Mouse (Mus musculus) large intestine, adult 2 months (tissue): ENCODE measurements around the gene Slc26a10. TPM values are rescaled to one million over a fixed set of nuclear protein-coding genes. Genes with fewer than 3 reads are reported as not detected.
"Not testable (repeated sequence)": the region's sequence is repeated elsewhere in the genome, so short reads cannot be mapped to it uniquely, and the experiment has no call there.

Experiments
- DNase-seq: peaks from one replicate; pipeline ENCODE4 v3.0.0-alpha.2; 2012; ENCODE audit warnings: low read depth, low spot score
- WGBS: fragments of 180-500 bp; shearing (Covaris S2); methylation state at CpG from one replicate; pipeline ENCODE4 v1.1.7; 2018; 5-methylcytosine and 5-hydroxymethylcytosine counted together
- polyA plus RNA-seq: library from polyadenylated mRNA; depleted of rRNA; stranded (reverse); fragments of >200 nt; gene quantifications from 2 replicates; pipeline ENCODE4 v1.2.3, GENCODE M21; 2012

The Slc26a10 gene
- polyA plus RNA-seq, 1 experiment: 0.90 TPM

- no peak for DNase-seq
- 43% methylated on average over 7 of the region's 7 CpGs for WGBS
These were observed 35.9 kb downstream of the Slc26a10 start for GRCm38 (mm10) chr10:127144536-127144935.

- 89% methylated on average over 8 of the region's 8 CpGs for WGBS
These were observed 37.2 kb downstream of the Slc26a10 start for GRCm38 (mm10) chr10:127143228-127143627.

GRCm38 (mm10) chr10:127141500-127141899 is 38.9 kb downstream of the Slc26a10 start:
- 63% methylated on average over 8 of the region's 8 CpGs for WGBS
- DNase-seq: no peak

More at GRCm38 (mm10) chr10:127143228-127143627, 37.2 kb downstream of the Slc26a10 start:
- DNase-seq: no peak

GRCm38 (mm10) chr10:127140971-127141370 is 39.5 kb downstream of the Slc26a10 start:
- DNase-seq: no peak
- WGBS: 71% methylated on average over 11 of the region's 11 CpGs

- DNase-seq: no peak
- 32% methylated on average over 18 of the region's 18 CpGs for WGBS
These were observed 41.9 kb downstream of the Slc26a10 start for GRCm38 (mm10) chr10:127138328-127139141.

- WGBS: 32% methylated on average over 3 of the region's 3 CpGs
- no peak for DNase-seq
These were observed 42.5 kb downstream of the Slc26a10 start for GRCm38 (mm10) chr10:127137896-127138295.

GRCm38 (mm10) chr10:127136510-127136909 is 43.9 kb downstream of the Slc26a10 start:
- 39% methylated on average over 4 of the region's 4 CpGs for WGBS
- no peak for DNase-seq

- no peak for DNase-seq
- 38% methylated on average over 8 of the region's 8 CpGs for WGBS
These were observed 45.2 kb downstream of the Slc26a10 start for GRCm38 (mm10) chr10:127135118-127135836.

- WGBS: 71% methylated on average over 3 of the region's 3 CpGs
- DNase-seq: not testable (repeated sequence)
These were observed 45.9 kb downstream of the Slc26a10 start for GRCm38 (mm10) chr10:127134394-127135035.

- no peak for DNase-seq
- 25% methylated on average over 5 of the region's 5 CpGs for WGBS
These were observed 48.0 kb downstream of the Slc26a10 start for GRCm38 (mm10) chr10:127132469-127132868.

- DNase-seq: no peak
These were observed 51.0 kb downstream of the Slc26a10 start for GRCm38 (mm10) chr10:127129431-127129830.

GRCm38 (mm10) chr10:127127711-127128279 is 52.6 kb downstream of the Slc26a10 start:
- DNase-seq: no peak
- 83% methylated on average over 7 of the region's 7 CpGs for whole genome bisulfite sequencing

More at GRCm38 (mm10) chr10:127129431-127129830, 51.0 kb downstream of the Slc26a10 start:
- WGBS: 37% methylated on average over 4 of the region's 4 CpGs

- no peak for DNase-seq
- 66% methylated on average over 5 of the region's 5 CpGs for WGBS
These were observed 53.9 kb downstream of the Slc26a10 start for GRCm38 (mm10) chr10:127126579-127126978.

GRCm38 (mm10) chr10:127125210-127126001 is 55.0 kb downstream of the Slc26a10 start:
- no peak for DNase-seq
- WGBS: 72% methylated on average over 9 of the region's 9 CpGs

GRCm38 (mm10) chr10:127123436-127123805 is 57.0 kb downstream of the Slc26a10 start:
- 15% methylated on average over 4 of the region's 4 CpGs for WGBS
- DNase-seq: no peak

- 14% methylated on average over 13 of the region's 13 CpGs for WGBS
- no peak for DNase-seq
These were observed 57.5 kb downstream of the Slc26a10 start for GRCm38 (mm10) chr10:127122784-127123435.

- WGBS: 93% methylated on average over 3 of the region's 3 CpGs
- no peak for DNase-seq
These were observed 58.4 kb downstream of the Slc26a10 start for GRCm38 (mm10) chr10:127122018-127122417.
